Mouse (Mus musculus): ENCODE measurements around the gene Itga8. TPM values are rescaled to one million over a fixed set of nuclear protein-coding genes. Genes with fewer than 3 reads are reported as not detected.

The Itga8 gene
- polyA plus RNA-seq, 1 experiment from 2014 or later, result 16.4 TPM

DNA sequence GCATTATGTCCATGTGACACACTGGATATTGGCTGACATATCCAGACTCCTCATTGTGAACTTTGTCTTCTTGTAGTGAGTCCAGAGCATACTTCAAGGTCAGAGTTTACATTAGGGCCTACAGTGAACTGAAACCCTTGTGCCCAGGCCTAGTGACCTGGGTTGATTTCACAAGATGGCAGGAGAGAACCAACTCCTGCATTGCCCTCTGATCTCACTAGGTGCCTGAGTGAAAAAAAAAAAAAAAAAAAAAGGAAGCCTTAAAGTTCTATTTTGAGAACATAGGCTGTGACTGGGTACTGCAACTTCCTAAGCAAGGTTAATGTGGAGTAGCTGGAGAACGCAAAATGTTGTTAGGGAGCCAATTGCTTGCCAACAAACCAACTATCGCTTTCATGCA is 186.2 kb downstream of the Itga8 start:
- DNase-seq (ENCODE audit: low spot score), result no peak

DNA sequence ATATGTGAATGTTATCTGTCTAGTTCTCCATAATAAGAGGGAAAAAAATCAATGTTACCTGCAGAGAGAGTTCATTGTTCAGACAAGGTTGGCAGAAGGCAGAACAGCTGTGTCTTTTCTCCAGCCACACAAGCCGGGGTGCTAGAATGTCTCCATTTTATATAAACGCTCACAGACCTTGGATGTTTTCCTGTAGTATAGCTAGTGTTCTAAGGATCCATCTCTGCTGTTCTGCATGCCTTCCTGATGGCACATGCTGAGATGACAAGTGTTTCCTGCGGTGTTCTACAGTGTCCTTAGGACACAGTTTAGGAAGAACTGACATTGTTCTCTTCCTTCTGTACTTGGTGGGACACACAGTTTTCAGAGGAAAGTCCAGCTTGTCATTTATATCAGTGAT is 192.4 kb downstream of the Itga8 start:
- Histone ChIP-seq H3K4me2 (ENCODE audit: low read depth, low read length) (no peak overlapping the region), H3K27ac (replicated peaks; ENCODE audit: low read depth, low read length) (no peak overlapping the region), H3K9ac (ENCODE audit: low read depth, low read length) (no peak overlapping the region), H3K27me3 (replicated peaks; ENCODE audit: control insufficient read depth, insufficient read depth, low read length) (no peaks in the 10 kb centered on the region), H3K4me1 (ENCODE audit: control insufficient read depth, insufficient read depth, low read length) (no peaks in the 10 kb centered on the region), H3K4me3 (ENCODE audit: low read depth, low read length) (no peak overlapping the region), H3K36me3 (ENCODE audit: control insufficient read depth, insufficient read depth, low read length) (no peaks in the 10 kb centered on the region), H3K9me3 (ENCODE audit: control insufficient read depth, low read length) (no peaks in the 10 kb centered on the region)
- WGBS, result 82% methylated on average over 3 of the region's 3 CpGs
- no peak for DNase-seq (ENCODE audit: low spot score)
- ATAC-seq (ENCODE audit: low read depth), result no peak

More for the DNA sequence above, 186.2 kb downstream of the Itga8 start:
- Histone ChIP-seq H3K27ac (replicated peaks; ENCODE audit: low read depth, low read length) (no peak overlapping the region), H3K27me3 (replicated peaks; ENCODE audit: control insufficient read depth, insufficient read depth, low read length) (no peaks in the 10 kb centered on the region), H3K9ac (ENCODE audit: low read depth, low read length) (no peak overlapping the region), H3K4me1 (ENCODE audit: control insufficient read depth, insufficient read depth, low read length) (no peaks in the 10 kb centered on the region), H3K4me2 (ENCODE audit: low read depth, low read length) (no peak overlapping the region), H3K36me3 (ENCODE audit: control insufficient read depth, insufficient read depth, low read length) (peaks cover 13% of the 10 kb centered on the region), H3K9me3 (ENCODE audit: control insufficient read depth, low read length) (no peaks in the 10 kb centered on the region), H3K4me3 (ENCODE audit: low read depth, low read length) (no peak overlapping the region)
- no peak for ATAC-seq (ENCODE audit: low read depth)
- WGBS, result 78% methylated on average over 2 of the region's 2 CpGs

DNA sequence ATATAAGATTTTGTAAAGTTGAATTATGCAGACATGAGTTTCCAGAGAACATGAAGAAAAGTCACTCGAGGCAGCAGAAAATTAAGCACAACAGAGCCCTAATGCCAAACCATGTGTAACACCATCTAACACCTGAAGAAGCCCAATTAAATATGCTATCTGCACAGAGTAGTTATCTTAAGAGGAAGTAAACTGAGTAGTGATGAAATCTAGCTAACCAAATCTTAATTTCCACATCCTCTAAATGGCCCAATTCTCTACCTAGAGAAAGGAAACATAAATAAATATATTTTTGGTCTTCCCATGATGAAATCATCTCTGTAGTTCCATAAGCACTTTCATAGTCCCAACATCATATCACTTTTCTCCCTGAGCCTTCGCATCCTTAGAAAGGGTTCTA is 193.4 kb downstream of the Itga8 start:
- H3K27ac ChIP-seq (replicated peaks; ENCODE audit: low read depth, low read length), result no peak overlapping the region
- H3K4me2 ChIP-seq (ENCODE audit: low read depth, low read length), result no peak overlapping the region
- no peak overlapping the region for H3K9ac ChIP-seq (ENCODE audit: low read depth, low read length)
- WGBS, result 80% methylated on average over 2 of the region's 2 CpGs
- H3K27me3 ChIP-seq (replicated peaks; ENCODE audit: control insufficient read depth, insufficient read depth, low read length), result no peaks in the 10 kb centered on the region
- DNase-seq (ENCODE audit: low spot score) (no peak), ATAC-seq (ENCODE audit: low read depth) (no peak)
- H3K4me1 ChIP-seq (ENCODE audit: control insufficient read depth, insufficient read depth, low read length), result no peaks in the 10 kb centered on the region
- H3K9me3 ChIP-seq (ENCODE audit: control insufficient read depth, low read length), result no peaks in the 10 kb centered on the region
- no peak overlapping the region for H3K4me3 ChIP-seq (ENCODE audit: low read depth, low read length)
- H3K36me3 ChIP-seq (ENCODE audit: control insufficient read depth, insufficient read depth, low read length), result no peaks in the 10 kb centered on the region

DNA sequence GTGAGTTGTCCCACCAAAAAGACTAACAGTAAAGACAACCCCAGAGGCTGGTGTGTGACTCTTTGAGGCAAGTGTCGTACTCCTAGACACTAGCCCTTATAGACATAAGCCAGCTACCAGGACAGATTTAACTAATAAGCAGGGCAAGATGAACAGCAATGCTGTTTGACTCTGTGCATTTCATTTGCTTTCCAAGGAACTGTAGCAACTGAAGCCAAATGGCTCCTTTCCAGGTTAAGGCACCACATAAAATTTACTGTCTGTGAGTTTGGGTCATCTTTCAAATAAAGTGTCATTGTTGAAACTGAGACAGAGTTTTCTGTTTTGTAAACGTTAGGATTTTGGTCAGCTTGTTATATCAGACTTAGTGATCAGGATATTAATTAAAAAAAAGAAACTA is 194.5 kb downstream of the Itga8 start:
- Histone ChIP-seq H3K4me1 (ENCODE audit: control insufficient read depth, insufficient read depth, low read length) (no peaks in the 10 kb centered on the region), H3K27ac (replicated peaks; ENCODE audit: low read depth, low read length) (no peak overlapping the region), H3K27me3 (replicated peaks; ENCODE audit: control insufficient read depth, insufficient read depth, low read length) (no peaks in the 10 kb centered on the region), H3K36me3 (ENCODE audit: control insufficient read depth, insufficient read depth, low read length) (no peaks in the 10 kb centered on the region), H3K4me3 (ENCODE audit: low read depth, low read length) (no peak overlapping the region), H3K9ac (ENCODE audit: low read depth, low read length) (no peak overlapping the region), H3K9me3 (ENCODE audit: control insufficient read depth, low read length) (no peaks in the 10 kb centered on the region), H3K4me2 (ENCODE audit: low read depth, low read length) (no peak overlapping the region)
- WGBS, result 66% methylated on average over 2 of the region's 2 CpGs
- DNase-seq (ENCODE audit: low spot score) (peak; percentile 14), ATAC-seq (ENCODE audit: low read depth) (no peak)

DNA sequence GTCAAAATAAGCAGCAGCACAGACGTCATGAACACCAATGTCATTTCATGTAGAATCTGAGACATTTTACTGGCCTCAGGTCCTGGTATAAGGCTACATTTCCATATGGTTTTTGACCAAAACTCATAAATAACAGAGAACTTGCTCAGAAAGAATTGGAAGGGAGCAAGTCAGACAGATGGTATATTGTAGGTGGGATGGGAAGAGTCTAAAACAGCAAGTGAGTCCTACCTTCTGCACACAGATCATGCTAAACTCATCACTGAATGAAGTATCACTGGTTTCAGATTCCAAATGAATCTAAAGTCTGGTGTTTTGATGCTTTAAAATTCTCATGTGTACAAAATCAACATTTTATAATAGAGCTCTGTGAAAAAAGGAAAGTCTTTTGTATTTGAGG is 198.5 kb downstream of the Itga8 start:
- no peaks in the 10 kb centered on the region for H3K9me3 ChIP-seq (ENCODE audit: control insufficient read depth, low read length)
- H3K4me1 ChIP-seq (ENCODE audit: control insufficient read depth, insufficient read depth, low read length), result no peaks in the 10 kb centered on the region
- H3K36me3 ChIP-seq (ENCODE audit: control insufficient read depth, insufficient read depth, low read length), result no peaks in the 10 kb centered on the region
- H3K9ac ChIP-seq (ENCODE audit: low read depth, low read length), result no peak overlapping the region
- no peak overlapping the region for H3K27ac ChIP-seq (replicated peaks; ENCODE audit: low read depth, low read length)
- DNase-seq (ENCODE audit: low spot score) (no peak), ATAC-seq (ENCODE audit: low read depth) (no peak)
- H3K27me3 ChIP-seq (replicated peaks; ENCODE audit: control insufficient read depth, insufficient read depth, low read length), result no peaks in the 10 kb centered on the region
- no peak overlapping the region for H3K4me2 ChIP-seq (ENCODE audit: low read depth, low read length)
- 60% methylated on average over 1 of the region's 1 CpGs for WGBS
- H3K4me3 ChIP-seq (ENCODE audit: low read depth, low read length), result no peak overlapping the region

DNA sequence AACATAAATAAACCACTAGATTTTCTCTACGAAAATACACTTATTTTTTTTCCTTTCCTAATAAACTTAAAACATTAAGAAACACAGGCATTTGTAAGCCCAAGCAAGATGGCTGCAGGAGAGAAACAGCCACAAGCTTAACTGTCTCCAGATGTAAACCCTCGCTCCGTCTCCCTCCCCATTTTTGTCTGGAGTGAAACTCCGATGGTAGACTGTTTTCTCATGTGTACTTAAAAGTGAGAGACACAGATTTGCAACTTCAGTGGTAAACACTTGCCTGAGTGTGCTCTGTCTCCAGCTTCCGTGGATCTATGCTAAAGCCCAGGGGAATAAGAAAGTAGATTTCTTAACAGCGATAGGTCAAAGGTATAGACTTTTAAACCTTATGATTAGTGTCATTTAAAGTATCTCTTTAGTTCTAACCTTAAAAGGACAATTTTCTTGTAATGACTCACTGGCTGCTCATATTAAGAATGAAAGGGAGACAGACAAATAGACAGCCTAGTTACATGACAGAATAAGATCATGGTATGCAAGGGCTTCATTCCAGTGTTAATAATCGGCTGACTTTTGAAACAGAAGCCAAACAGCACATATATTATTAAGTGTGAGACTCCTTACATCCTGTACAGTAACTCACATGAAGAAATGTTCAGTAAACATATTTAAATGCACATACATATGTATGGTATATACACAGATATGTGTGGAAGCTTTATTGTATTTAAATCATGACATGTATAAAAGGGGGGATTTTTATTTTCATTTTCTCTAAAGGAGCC is 209.3 kb downstream of the Itga8 start:
- Histone ChIP-seq H3K4me1 (ENCODE audit: control insufficient read depth, insufficient read depth, low read length) (peaks cover 6% of the 10 kb centered on the region; the same call in 1 of the 2 replicates), H3K36me3 (ENCODE audit: control insufficient read depth, insufficient read depth, low read length) (no peaks in the 10 kb centered on the region), H3K27ac (replicated peaks; ENCODE audit: low read depth, low read length) (peak overlapping the region; percentile 55; the same call in 1 of the 2 replicates), H3K27me3 (replicated peaks; ENCODE audit: control insufficient read depth, insufficient read depth, low read length) (no peaks in the 10 kb centered on the region), H3K4me2 (ENCODE audit: low read depth, low read length) (peak overlapping the region; percentile 34), H3K4me3 (ENCODE audit: low read depth, low read length) (no peak overlapping the region), H3K9ac (ENCODE audit: low read depth, low read length) (no peak overlapping the region), H3K9me3 (ENCODE audit: control insufficient read depth, low read length) (no peaks in the 10 kb centered on the region)
- ATAC-seq (ENCODE audit: low read depth) (no peak), DNase-seq (ENCODE audit: low spot score) (peak; percentile 69)
- WGBS, result 33% methylated on average over 7 of the region's 7 CpGs

DNA sequence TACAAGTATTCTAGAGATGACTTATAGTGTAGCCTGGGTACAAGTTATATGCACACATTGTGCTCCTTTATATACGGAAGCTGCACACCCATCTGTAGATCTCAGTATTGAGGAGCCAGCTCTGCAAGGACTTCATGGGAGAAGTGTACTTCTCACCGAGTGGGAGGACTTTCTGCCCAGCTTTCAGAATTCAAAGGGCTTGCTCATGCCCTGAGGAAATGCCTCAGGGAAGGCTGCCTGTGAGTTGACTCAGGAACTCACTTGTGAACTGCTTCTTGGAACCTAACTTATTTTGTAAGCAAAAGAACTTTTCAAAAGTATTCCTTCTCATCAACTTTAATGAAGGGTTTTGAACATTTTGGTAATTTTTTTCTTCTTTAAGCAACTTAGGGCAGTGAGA is 210.7 kb downstream of the Itga8 start:
- H3K27me3 ChIP-seq (replicated peaks; ENCODE audit: control insufficient read depth, insufficient read depth, low read length), result no peaks in the 10 kb centered on the region
- peaks cover 6% of the 10 kb centered on the region; the same call in 1 of the 2 replicates for H3K4me1 ChIP-seq (ENCODE audit: control insufficient read depth, insufficient read depth, low read length)
- WGBS, result 57% methylated on average over 2 of the region's 2 CpGs
- H3K36me3 ChIP-seq (ENCODE audit: control insufficient read depth, insufficient read depth, low read length), result no peaks in the 10 kb centered on the region
- H3K4me2 ChIP-seq (ENCODE audit: low read depth, low read length), result no peak overlapping the region
- ATAC-seq (ENCODE audit: low read depth), result no peak
- no peak overlapping the region for H3K9ac ChIP-seq (ENCODE audit: low read depth, low read length)
- no peaks in the 10 kb centered on the region for H3K9me3 ChIP-seq (ENCODE audit: control insufficient read depth, low read length)
- no peak for DNase-seq (ENCODE audit: low spot score)
- no peak overlapping the region for H3K4me3 ChIP-seq (ENCODE audit: low read depth, low read length)
- H3K27ac ChIP-seq (replicated peaks; ENCODE audit: low read depth, low read length), result no peak overlapping the region

DNA sequence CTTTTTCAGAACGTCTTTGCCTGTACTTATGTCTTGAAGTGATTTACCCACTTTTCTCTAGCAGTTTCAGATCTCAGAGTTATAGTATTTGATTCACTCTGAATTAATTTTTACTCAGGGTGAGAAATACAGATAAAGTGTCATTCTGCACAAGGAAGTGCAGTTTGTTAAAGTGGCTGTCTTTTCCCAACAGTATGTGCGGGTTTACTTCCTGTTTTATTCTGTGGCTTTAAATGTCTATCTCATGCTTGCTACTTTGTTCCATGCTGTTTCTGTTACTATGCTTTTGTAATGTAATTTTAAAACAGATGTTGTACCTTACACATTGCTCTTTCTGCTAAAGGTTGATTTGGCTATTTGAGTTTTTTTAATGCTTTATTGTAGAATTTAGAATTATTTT is 216.2 kb downstream of the Itga8 start:
- ATAC-seq (ENCODE audit: low read depth), result no peak
- Histone ChIP-seq H3K9me3 (ENCODE audit: control insufficient read depth, low read length) (no peaks in the 10 kb centered on the region), H3K4me2 (ENCODE audit: low read depth, low read length) (no peak overlapping the region), H3K4me3 (ENCODE audit: low read depth, low read length) (no peak overlapping the region), H3K4me1 (ENCODE audit: control insufficient read depth, insufficient read depth, low read length) (no peaks in the 10 kb centered on the region), H3K9ac (ENCODE audit: low read depth, low read length) (no peak overlapping the region), H3K27ac (replicated peaks; ENCODE audit: low read depth, low read length) (no peak overlapping the region), H3K27me3 (replicated peaks; ENCODE audit: control insufficient read depth, insufficient read depth, low read length) (no peaks in the 10 kb centered on the region), H3K36me3 (ENCODE audit: control insufficient read depth, insufficient read depth, low read length) (no peaks in the 10 kb centered on the region)
- DNase-seq (ENCODE audit: low spot score), result no peak
- 73% methylated on average over 2 of the region's 2 CpGs for WGBS

DNA sequence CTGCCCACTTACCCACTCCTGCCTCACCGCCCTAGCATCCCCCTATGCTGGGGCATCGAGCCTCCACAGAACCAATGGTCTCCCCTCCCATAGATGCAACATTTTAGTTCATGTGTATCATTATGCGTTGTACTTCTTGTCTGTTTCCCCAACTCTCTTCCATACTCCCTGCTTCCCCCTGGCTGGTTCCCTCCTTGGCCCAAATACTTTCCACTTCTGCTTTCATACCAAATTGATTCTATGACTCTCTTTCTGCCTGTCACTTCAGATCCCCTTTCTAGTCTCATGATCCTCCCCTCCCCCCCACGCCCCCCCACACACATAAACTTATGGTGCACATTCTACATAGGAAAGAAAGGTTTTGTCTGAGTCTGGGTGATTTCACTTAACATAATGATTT is 217.4 kb downstream of the Itga8 start:
- Histone ChIP-seq H3K27ac (replicated peaks; ENCODE audit: low read depth, low read length) (no peak overlapping the region), H3K4me1 (ENCODE audit: control insufficient read depth, insufficient read depth, low read length) (no peaks in the 10 kb centered on the region), H3K27me3 (replicated peaks; ENCODE audit: control insufficient read depth, insufficient read depth, low read length) (no peaks in the 10 kb centered on the region), H3K36me3 (ENCODE audit: control insufficient read depth, insufficient read depth, low read length) (no peaks in the 10 kb centered on the region), H3K9me3 (ENCODE audit: control insufficient read depth, low read length) (no peaks in the 10 kb centered on the region), H3K4me2 (ENCODE audit: low read depth, low read length) (no peak overlapping the region), H3K9ac (ENCODE audit: low read depth, low read length) (no peak overlapping the region), H3K4me3 (ENCODE audit: low read depth, low read length) (no peak overlapping the region)
- 73% methylated on average over 4 of the region's 4 CpGs for WGBS
- DNase-seq (ENCODE audit: low spot score) (no peak), ATAC-seq (ENCODE audit: low read depth) (no peak)
